Mouse (Mus musculus): ENCODE results near the gene Mcrip2. TPM values are rescaled to one million over a fixed set of nuclear protein-coding genes. Genes with fewer than 3 reads are reported as not detected.
"Not testable (repeated sequence)": the region's sequence is repeated elsewhere in the genome, so short reads cannot be mapped to it uniquely, and the experiment has no call there.

The Mcrip2 gene
- polyA plus RNA-seq, 1 experiment from 2014 or later, result 49.4 TPM

DNA sequence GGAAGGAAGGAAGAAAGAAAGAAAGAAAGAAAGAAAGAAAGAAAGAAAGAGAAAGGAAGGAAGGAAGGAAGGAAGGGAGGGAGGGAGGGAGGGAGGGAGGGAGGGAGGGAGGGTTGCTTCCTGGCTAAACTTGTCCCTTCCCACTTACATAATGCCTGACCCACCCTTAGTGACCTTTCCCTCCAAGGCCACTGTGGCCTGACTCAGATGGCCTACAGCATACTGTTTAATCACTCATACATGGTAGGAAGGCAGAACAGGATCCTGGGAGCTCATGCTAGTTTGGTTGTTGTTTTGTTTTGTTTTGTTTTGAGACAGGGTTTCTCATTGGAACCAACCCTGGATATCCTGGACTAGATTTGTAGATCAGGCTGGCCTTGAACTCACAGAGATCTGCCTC, 3.0 kb upstream of the Mcrip2 start:
- ATAC-seq (ENCODE audit: insufficient read depth, low FRiP score); H3K4me2 ChIP-seq (ENCODE audit: low read depth, low read length); H3K4me3 ChIP-seq (replicated peaks; ENCODE audit: low read length): not testable (repeated sequence)

DNA sequence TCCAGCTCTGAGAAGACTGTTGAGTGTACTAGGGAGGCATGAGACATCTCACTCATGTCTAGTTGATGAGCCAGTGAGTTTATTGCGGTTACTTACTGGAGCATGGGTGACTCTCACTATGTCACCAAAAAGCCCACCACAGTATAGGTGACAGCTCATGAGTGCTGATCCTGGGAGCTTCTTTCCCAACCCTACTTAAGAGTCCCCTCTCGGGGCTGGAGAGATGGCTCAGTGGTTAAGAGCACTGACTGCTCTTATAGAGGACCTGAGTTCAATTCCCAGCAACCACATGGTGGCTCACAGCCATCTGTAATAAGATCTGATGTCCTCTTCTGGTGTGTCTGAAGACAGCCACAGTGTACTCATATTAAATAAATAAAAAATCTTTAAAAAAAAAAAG, 1.4 kb upstream of the Mcrip2 start:
- Histone ChIP-seq H3K4me3 (replicated peaks; ENCODE audit: low read length) (no peak overlapping the region), H3K9ac (ENCODE audit: low read length) (no peak overlapping the region), H3K4me2 (ENCODE audit: low read depth, low read length) (no peak overlapping the region), H3K4me1 (ENCODE audit: control insufficient read depth, insufficient read depth, low read length) (peaks cover 15% of the 10 kb centered on the region), H3K36me3 (ENCODE audit: control insufficient read depth, insufficient read depth, low read length) (no peaks in the 10 kb centered on the region), H3K9me3 (replicated peaks; ENCODE audit: control insufficient read depth, low read length) (no peaks in the 10 kb centered on the region), H3K27ac (ENCODE audit: low read length) (no peak overlapping the region), H3K27me3 (ENCODE audit: control insufficient read depth, insufficient read depth, low read length) (no peaks in the 10 kb centered on the region)
- WGBS, result 88% methylated on average over 2 of the region's 2 CpGs
- ATAC-seq (ENCODE audit: insufficient read depth, low FRiP score), result no peak

More for the DNA sequence above, 3.0 kb upstream of the Mcrip2 start:
- not testable (repeated sequence) for H3K9ac ChIP-seq (ENCODE audit: low read length); H3K27ac ChIP-seq (ENCODE audit: low read length); H3K27me3 ChIP-seq (ENCODE audit: control insufficient read depth, insufficient read depth, low read length); H3K36me3 ChIP-seq (ENCODE audit: control insufficient read depth, insufficient read depth, low read length); H3K9me3 ChIP-seq (replicated peaks; ENCODE audit: control insufficient read depth, low read length)
- H3K4me1 ChIP-seq (ENCODE audit: control insufficient read depth, insufficient read depth, low read length), result peaks cover 23% of the 10 kb centered on the region

DNA sequence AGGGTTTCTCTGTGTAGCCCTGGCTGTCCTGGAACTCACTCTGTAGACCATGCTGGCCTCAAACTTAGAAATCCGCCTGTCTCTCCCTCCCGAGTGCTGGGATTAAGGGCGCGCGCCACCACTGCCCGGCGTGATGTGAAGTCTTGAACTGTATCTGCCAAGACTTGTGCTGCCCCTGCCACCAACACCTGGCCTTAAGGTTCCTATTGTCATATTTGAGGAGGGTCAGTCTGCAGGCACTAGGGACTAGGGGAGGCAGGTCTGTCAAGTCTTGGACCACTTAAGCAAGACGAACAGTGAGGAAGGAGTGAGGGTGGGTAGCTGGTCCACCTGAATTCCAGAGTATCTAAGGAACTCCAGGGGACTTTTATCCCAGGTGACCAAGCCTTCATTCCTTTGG, 934 bp upstream of the Mcrip2 start:
- Histone ChIP-seq H3K27ac (ENCODE audit: low read length) (no peak overlapping the region), H3K4me2 (ENCODE audit: low read depth, low read length) (no peak overlapping the region), H3K27me3 (ENCODE audit: control insufficient read depth, insufficient read depth, low read length) (no peaks in the 10 kb centered on the region), H3K9ac (ENCODE audit: low read length) (no peak overlapping the region), H3K36me3 (ENCODE audit: control insufficient read depth, insufficient read depth, low read length) (no peaks in the 10 kb centered on the region), H3K4me3 (replicated peaks; ENCODE audit: low read length) (no peak overlapping the region), H3K9me3 (replicated peaks; ENCODE audit: control insufficient read depth, low read length) (no peaks in the 10 kb centered on the region), H3K4me1 (ENCODE audit: control insufficient read depth, insufficient read depth, low read length) (peaks cover 14% of the 10 kb centered on the region)
- 83% methylated on average over 8 of the region's 8 CpGs for WGBS
- ATAC-seq (ENCODE audit: insufficient read depth, low FRiP score), result no peak

DNA sequence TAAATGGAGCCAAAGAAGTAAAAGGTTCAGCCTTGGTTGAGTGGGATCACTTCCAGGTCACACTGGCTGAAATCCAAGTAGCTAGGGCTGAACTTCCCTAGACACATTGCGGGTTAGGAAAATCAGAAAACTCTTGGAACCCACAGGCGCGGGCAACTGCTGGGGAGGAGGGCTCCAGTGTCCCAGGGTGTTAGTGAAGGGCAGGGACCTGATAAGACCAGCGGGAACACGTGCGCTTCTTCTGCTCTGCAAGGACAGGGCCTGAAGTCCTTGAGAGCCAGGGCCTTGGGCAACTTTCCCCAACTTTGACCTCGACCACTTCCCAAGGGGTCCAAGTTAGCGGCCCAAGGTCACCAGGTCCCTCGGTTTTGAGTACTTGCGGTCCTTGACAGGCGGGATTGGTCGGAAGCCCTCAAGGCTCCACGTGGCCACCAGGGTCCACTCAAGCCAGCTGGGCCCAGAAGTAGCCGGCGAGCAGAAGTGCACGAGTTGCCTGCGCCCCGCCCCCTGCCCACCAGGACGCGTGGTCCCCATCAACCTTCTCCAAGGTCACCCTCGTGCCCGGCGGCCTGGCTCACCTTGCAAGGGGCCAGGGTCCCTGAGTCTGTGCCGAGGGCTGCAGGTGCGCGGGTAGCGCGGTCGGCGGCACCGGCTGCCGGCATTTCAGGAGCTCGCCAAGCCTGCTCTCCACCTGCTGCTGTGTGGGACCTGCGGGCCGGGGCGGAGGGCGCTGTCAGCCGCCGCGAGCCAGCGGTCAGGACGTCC, 546 bp downstream of the Mcrip2 start:
- Histone ChIP-seq H3K36me3 (ENCODE audit: control insufficient read depth, insufficient read depth, low read length) (0 out of 2 replicates have a peak, but pooled peaks cover 3% of the 10 kb centered on the region), H3K27ac (ENCODE audit: low read length) (peak overlapping the region; percentile 80), H3K27me3 (ENCODE audit: control insufficient read depth, insufficient read depth, low read length) (no peaks in the 10 kb centered on the region), H3K4me1 (ENCODE audit: control insufficient read depth, insufficient read depth, low read length) (peaks cover 8% of the 10 kb centered on the region; the same call in 1 of the 2 replicates), H3K9me3 (replicated peaks; ENCODE audit: control insufficient read depth, low read length) (no peaks in the 10 kb centered on the region), H3K4me3 (replicated peaks; ENCODE audit: low read length) (peak overlapping the region; percentile 86), H3K9ac (ENCODE audit: low read length) (peak overlapping the region; percentile 79), H3K4me2 (ENCODE audit: low read depth, low read length) (peak overlapping the region; percentile 92)
- WGBS, result under 1% methylated on average over 42 of the region's 42 CpGs
- ATAC-seq (ENCODE audit: insufficient read depth, low FRiP score), result peak; percentile 28; the same call in 1 of the 2 replicates

DNA sequence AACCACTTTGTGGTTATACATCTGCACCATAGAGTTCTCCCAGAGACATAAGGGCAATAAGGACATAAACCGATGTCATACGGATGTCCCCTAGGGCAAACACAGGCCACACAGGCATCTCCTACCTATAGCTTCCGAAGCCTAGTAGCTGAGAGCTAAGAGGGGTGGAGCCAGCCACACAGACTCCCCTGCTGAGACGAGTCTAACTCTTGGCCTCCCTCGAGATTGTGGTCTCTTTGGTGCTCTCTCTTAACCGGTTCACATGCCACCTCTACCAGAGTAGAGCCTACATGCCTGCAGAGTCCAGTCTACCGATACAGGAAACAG, 1.1 kb downstream of the Mcrip2 start:
- Histone ChIP-seq H3K27ac (ENCODE audit: low read length) (peak overlapping the region; percentile 80), H3K36me3 (ENCODE audit: control insufficient read depth, insufficient read depth, low read length) (0 out of 2 replicates have a peak, but pooled peaks cover 3% of the 10 kb centered on the region), H3K4me2 (ENCODE audit: low read depth, low read length) (peak overlapping the region; percentile 92), H3K4me3 (replicated peaks; ENCODE audit: low read length) (peak overlapping the region; percentile 86), H3K4me1 (ENCODE audit: control insufficient read depth, insufficient read depth, low read length) (peaks cover 8% of the 10 kb centered on the region; the same call in 1 of the 2 replicates), H3K9ac (ENCODE audit: low read length) (peak overlapping the region; percentile 79), H3K27me3 (ENCODE audit: control insufficient read depth, insufficient read depth, low read length) (no peaks in the 10 kb centered on the region), H3K9me3 (replicated peaks; ENCODE audit: control insufficient read depth, low read length) (no peaks in the 10 kb centered on the region)
- no peak for ATAC-seq (ENCODE audit: insufficient read depth, low FRiP score)
- WGBS, result 17% methylated on average over 7 of the region's 7 CpGs

DNA sequence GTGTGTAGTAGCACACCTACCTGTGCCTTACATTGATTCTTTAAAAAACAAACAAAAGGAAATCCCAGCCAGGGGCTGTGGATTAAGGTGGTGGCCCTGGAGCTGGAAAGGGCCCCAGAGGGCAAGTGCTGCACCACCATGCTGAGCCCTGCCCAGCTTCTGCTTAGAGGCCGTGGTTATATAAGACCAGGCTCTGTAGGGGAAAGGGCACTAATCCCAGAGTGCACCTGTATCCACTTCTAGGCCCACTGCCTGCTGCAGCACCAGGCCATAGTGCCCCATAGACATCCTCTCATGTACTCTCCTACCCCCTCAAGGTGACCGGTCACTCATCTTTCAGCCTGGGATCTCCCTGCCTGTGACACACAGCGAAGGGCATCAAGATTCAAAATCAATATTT, 2.4 kb downstream of the Mcrip2 start:
- H3K4me1 ChIP-seq (ENCODE audit: control insufficient read depth, insufficient read depth, low read length), result peaks cover 13% of the 10 kb centered on the region; the same call in 1 of the 2 replicates
- H3K27ac ChIP-seq (ENCODE audit: low read length), result peak overlapping the region; percentile 39; the same call in 1 of the 2 replicates
- H3K9me3 ChIP-seq (replicated peaks; ENCODE audit: control insufficient read depth, low read length), result no peaks in the 10 kb centered on the region
- H3K27me3 ChIP-seq (ENCODE audit: control insufficient read depth, insufficient read depth, low read length), result no peaks in the 10 kb centered on the region
- H3K4me2 ChIP-seq (ENCODE audit: low read depth, low read length), result no peak overlapping the region
- H3K9ac ChIP-seq (ENCODE audit: low read length), result no peak overlapping the region
- ATAC-seq (ENCODE audit: insufficient read depth, low FRiP score), result no peak
- 0 out of 2 replicates have a peak, but pooled peaks cover 3% of the 10 kb centered on the region for H3K36me3 ChIP-seq (ENCODE audit: control insufficient read depth, insufficient read depth, low read length)
- 86% methylated on average over 3 of the region's 3 CpGs for WGBS
- no peak overlapping the region for H3K4me3 ChIP-seq (replicated peaks; ENCODE audit: low read length)

DNA sequence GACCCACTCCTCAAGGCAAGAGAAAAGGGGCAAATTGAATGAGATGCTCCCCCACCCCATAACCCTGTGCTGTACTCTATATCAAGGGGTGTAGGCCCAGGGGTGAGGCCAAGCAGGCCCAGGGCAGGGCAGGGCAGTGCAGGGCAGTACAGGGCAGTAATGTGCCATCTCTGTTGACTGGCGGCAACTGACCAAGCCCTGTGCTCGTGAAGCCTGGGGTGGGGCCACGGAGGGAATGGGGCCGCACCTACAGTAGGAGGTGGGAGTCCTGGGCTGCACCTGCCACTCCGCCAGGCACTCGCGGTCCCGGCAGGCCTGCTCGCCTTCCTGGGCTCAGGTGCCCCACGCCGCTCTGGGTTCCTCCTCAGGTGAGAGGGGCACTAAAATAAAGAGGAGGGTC, 3.3 kb downstream of the Mcrip2 start:
- H3K9me3 ChIP-seq (replicated peaks; ENCODE audit: control insufficient read depth, low read length), result no peaks in the 10 kb centered on the region
- peaks cover 20% of the 10 kb centered on the region for H3K4me1 ChIP-seq (ENCODE audit: control insufficient read depth, insufficient read depth, low read length)
- WGBS, result 85% methylated on average over 11 of the region's 11 CpGs
- H3K9ac ChIP-seq (ENCODE audit: low read length), result no peak overlapping the region; the same call in 1 of the 2 replicates
- peak overlapping the region; percentile 39; the same call in 1 of the 2 replicates for H3K27ac ChIP-seq (ENCODE audit: low read length)
- H3K36me3 ChIP-seq (ENCODE audit: control insufficient read depth, insufficient read depth, low read length), result 0 out of 2 replicates have a peak, but pooled peaks cover 3% of the 10 kb centered on the region
- H3K4me2 ChIP-seq (ENCODE audit: low read depth, low read length), result peak overlapping the region; percentile 23; the same call in 1 of the 2 replicates
- H3K4me3 ChIP-seq (replicated peaks; ENCODE audit: low read length), result no peak overlapping the region
- peak; percentile 23; the same call in 1 of the 2 replicates for ATAC-seq (ENCODE audit: insufficient read depth, low FRiP score)
- no peaks in the 10 kb centered on the region for H3K27me3 ChIP-seq (ENCODE audit: control insufficient read depth, insufficient read depth, low read length)

DNA sequence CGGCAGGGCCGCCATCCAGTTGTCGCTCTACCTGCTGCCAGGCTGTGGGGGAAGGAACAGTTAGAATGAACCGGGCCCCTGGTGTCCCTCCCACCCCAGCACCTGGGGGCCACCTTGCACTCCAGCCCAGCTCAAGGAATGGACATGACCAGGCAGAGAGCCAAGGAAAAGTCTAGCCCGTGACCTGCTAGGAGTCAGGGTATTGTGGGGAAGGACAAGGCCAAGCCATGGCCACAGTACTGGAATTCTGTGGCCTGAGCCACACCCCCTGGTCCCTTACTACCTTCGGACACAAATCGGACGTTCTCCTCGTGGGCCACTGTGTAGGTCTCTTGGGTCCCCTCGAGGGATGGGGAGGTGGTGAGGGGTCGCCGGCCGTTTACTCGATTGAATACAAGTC, 4.3 kb downstream of the Mcrip2 start:
- H3K36me3 ChIP-seq (ENCODE audit: control insufficient read depth, insufficient read depth, low read length), result 0 out of 2 replicates have a peak, but pooled peaks cover 3% of the 10 kb centered on the region
- no peaks in the 10 kb centered on the region for H3K27me3 ChIP-seq (ENCODE audit: control insufficient read depth, insufficient read depth, low read length)
- H3K27ac ChIP-seq (ENCODE audit: low read length), result no peak overlapping the region
- no peak overlapping the region for H3K4me2 ChIP-seq (ENCODE audit: low read depth, low read length)
- no peak overlapping the region for H3K4me3 ChIP-seq (replicated peaks; ENCODE audit: low read length)
- no peaks in the 10 kb centered on the region for H3K9me3 ChIP-seq (replicated peaks; ENCODE audit: control insufficient read depth, low read length)
- ATAC-seq (ENCODE audit: insufficient read depth, low FRiP score), result no peak
- peaks cover 22% of the 10 kb centered on the region for H3K4me1 ChIP-seq (ENCODE audit: control insufficient read depth, insufficient read depth, low read length)
- H3K9ac ChIP-seq (ENCODE audit: low read length), result no peak overlapping the region
- WGBS, result 89% methylated on average over 14 of the region's 14 CpGs

DNA sequence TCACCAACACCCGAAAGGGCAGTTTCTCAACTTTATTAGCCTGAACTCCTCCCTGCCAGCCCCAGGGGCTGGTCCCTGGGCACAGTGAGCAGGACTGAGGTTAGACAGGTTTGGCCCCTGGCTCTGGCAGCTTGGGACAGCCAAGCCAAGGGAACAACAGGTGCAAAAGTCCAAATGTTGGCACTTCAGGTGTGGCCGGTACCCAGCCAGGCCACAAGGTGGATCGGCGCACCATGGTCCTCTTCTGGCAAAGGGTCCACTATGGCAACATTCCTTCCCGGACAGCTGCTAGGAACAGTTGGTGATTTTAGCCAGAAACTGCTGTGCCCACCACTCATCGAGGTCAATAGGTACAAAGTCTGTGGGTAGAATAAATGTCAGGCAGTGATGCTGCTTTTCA, 4.9 kb downstream of the Mcrip2 start:
- Histone ChIP-seq H3K4me3 (replicated peaks; ENCODE audit: low read length) (no peak overlapping the region), H3K9ac (ENCODE audit: low read length) (no peak overlapping the region), H3K27me3 (ENCODE audit: control insufficient read depth, insufficient read depth, low read length) (no peaks in the 10 kb centered on the region), H3K4me2 (ENCODE audit: low read depth, low read length) (no peak overlapping the region), H3K36me3 (ENCODE audit: control insufficient read depth, insufficient read depth, low read length) (0 out of 2 replicates have a peak, but pooled peaks cover 3% of the 10 kb centered on the region), H3K4me1 (ENCODE audit: control insufficient read depth, insufficient read depth, low read length) (peaks cover 22% of the 10 kb centered on the region), H3K9me3 (replicated peaks; ENCODE audit: control insufficient read depth, low read length) (no peaks in the 10 kb centered on the region), H3K27ac (ENCODE audit: low read length) (no peak overlapping the region)
- WGBS, result 90% methylated on average over 6 of the region's 6 CpGs
- no peak for ATAC-seq (ENCODE audit: insufficient read depth, low FRiP score)

All from stomach, embryonic 16.5 days (tissue).